Mouse (Mus musculus) liver, embryonic 14.5 days (tissue): ENCODE data around the gene Sycn. TPM values are rescaled to one million over a fixed set of nuclear protein-coding genes. Genes with fewer than 3 reads are reported as not detected.

Experiments used
- ATAC-seq: fragments of 200-750 bp; cut with Nextera tagmentation; 2 replicates; pipeline ENCODE4 v1.8.0; 2017; ENCODE audit warnings: moderate number of reproducible peaks, mild to moderate bottlenecking, moderate library complexity; ENCODE audit not compliant: insufficient read depth
- DNase-seq, 3 experiments: peaks; one replicate each; pipeline ENCODE4 v3.0.0-alpha.2; 2012 to 2013; ENCODE audit warnings: low read depth in 3 of 3, low spot score in 3 of 3
- H3K27ac ChIP-seq: fragments of 300-500 bp; sonication (generic); 2 replicates; pipeline ENCODE4 v1.5.1; 2014; ENCODE audit warnings: moderate library complexity, mild to moderate bottlenecking, control low read depth, inconsistent platforms
- H3K27me3 ChIP-seq: fragments of 300-500 bp; sonication (generic); 2 replicates; pipeline ENCODE4 v1.6.1; 2014; ENCODE audit warnings: mild to moderate bottlenecking, low read length, moderate library complexity; ENCODE audit not compliant: control insufficient read depth, insufficient read depth
- H3K36me3 ChIP-seq: fragments of 300-500 bp; sonication (generic); replicated peaks from 2 replicates; pipeline ENCODE4 v1.6.1; 2014; ENCODE audit warnings: low read depth; ENCODE audit not compliant: control insufficient read depth, insufficient read depth
- H3K4me1 ChIP-seq, 2 experiments: fragments of 200-500 bp in 1 of 2; fragments of 300-500 bp in 1 of 2; sonication (generic) in 1 of 2; replicated peaks; 2 replicates each; pipeline ENCODE4 v1.6.1; 2012 to 2014; ENCODE audit warnings: antibody characterized with exemption in 1 of 2, inconsistent platforms in 1 of 2, low read length in 1 of 2; ENCODE audit not compliant: control insufficient read depth in 2 of 2, insufficient read depth in 2 of 2
- H3K4me2 ChIP-seq: fragments of 300-500 bp; sonication (generic); 2 replicates; pipeline ENCODE4 v1.6.1; 2014; ENCODE audit warnings: low read depth, mild to moderate bottlenecking, control low read depth, moderate library complexity
- H3K4me3 ChIP-seq, 2 experiments: fragments of 200-500 bp in 1 of 2; fragments of 300-500 bp in 1 of 2; sonication (generic) in 1 of 2; 2 replicates each; pipeline ENCODE4 v1.5.1; 2012 to 2014; ENCODE audit warnings: low read depth in 2 of 2, low read length in 2 of 2, mild to moderate bottlenecking in 2 of 2, control low read depth in 1 of 2, inconsistent platforms in 1 of 2, moderate library complexity in 1 of 2; ENCODE audit not compliant: insufficient read depth in 1 of 2
- H3K9ac ChIP-seq: fragments of 300-500 bp; sonication (generic); replicated peaks from 2 replicates; pipeline ENCODE4 v1.6.1; 2014; ENCODE audit warnings: mild to moderate bottlenecking, control low read depth, moderate library complexity
- H3K9me3 ChIP-seq: fragments of 300-500 bp; sonication (generic); 2 replicates; pipeline ENCODE4 v1.6.1; 2016; ENCODE audit warnings: low read length, mixed read lengths; ENCODE audit not compliant: control insufficient read depth
- CTCF ChIP-seq: IDR thresholded peaks from 2 replicates; pipeline ENCODE4 v1.5.1; 2016; ENCODE audit warnings: antibody characterized with exemption, low read depth, control low read depth
- EP300 ChIP-seq: IDR thresholded peaks from 2 replicates; pipeline ENCODE4 v1.6.1; 2016; ENCODE audit warnings: antibody characterized with exemption, low read depth
- WGBS: fragments of 180-500 bp; shearing (Covaris S2); extraction: QIAGEN DNeasy Blood & Tissue Kit; methylation state at CpG from one replicate; pipeline ENCODE4 v1.1.7; 2014; ENCODE audit not compliant: insufficient replicate concordance; 5-methylcytosine and 5-hydroxymethylcytosine counted together
- polyA plus RNA-seq, 2 experiments: library from polyadenylated mRNA; depleted of rRNA in 1 of 2; stranded (reverse) in 1 of 2; unstranded in 1 of 2; fragments of >200 nt; fragmentation: Nextera tagmentation in 1 of 2; extraction: Ambion mirVana in 1 of 2; gene quantifications; 2 replicates each; pipeline versions ENCODE4 v1.2.1 to v1.2.3; 2012 to 2014

Gene Sycn
- polyA plus RNA-seq, 2 experiments = not detected

DNA sequence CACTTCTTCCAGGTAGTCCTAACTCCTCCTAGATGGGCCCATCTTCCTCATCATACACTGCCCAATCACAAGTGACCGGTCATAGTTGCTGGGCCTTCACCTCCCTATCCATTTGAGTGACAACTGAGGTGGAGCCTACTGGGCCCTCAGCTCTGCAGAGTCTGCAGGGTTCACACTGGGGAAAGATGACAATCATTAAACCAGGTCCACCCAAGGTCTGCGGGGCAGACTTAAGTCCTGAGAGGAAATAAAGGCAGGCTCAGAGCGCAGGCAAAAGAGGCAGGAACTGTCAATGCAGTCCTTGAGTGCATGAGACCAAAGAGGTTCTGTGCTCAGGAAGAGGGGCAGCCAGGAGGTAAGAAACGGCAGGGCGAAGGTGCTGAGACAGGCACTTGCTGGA lies 32.0 kb downstream of the Sycn start:
- no peak overlapping the region for H3K4me3 ChIP-seq
- WGBS = 62% methylated on average over 5 of the region's 5 CpGs
- no peaks in the 10 kb centered on the region for H3K27me3 ChIP-seq
- no peak overlapping the region for H3K9ac ChIP-seq
- H3K9me3 ChIP-seq = no peaks in the 10 kb centered on the region
- no peak for TF ChIP-seq EP300
- TF ChIP-seq CTCF = no peak
- peaks cover 4% of the 10 kb centered on the region for H3K36me3 ChIP-seq
- ATAC-seq (no peak), DNase-seq (no peak)
- H3K27ac ChIP-seq = no peak overlapping the region
- peaks cover 45 to 55% of the 10 kb centered on the region in 2 experiments for H3K4me1 ChIP-seq
- H3K4me2 ChIP-seq = no peak overlapping the region

DNA sequence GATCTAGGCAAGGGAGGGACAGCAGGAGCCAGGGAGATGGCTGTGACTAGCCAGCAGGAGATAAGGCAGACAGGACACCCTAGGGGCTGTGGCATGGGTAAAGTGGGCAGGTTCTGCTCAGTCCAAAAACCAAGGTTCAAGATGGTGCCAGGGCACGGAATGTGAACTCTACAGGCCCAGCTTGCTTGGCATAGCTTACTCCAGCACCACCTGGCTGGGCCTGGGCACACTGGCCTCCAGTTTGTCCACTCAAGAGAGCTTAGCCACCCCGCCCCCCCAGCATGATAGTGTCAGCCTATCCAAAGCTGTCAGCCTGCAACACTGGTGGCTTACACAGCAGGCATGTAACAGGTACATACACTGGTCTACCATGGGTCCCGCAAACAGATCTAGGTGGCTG lies 32.6 kb downstream of the Sycn start:
- TF ChIP-seq EP300 (no peak), CTCF (no peak)
- no peak for DNase-seq
- Histone ChIP-seq H3K4me3 (no peak overlapping the region), H3K4me1 (peaks cover 48 to 60% of the 10 kb centered on the region in 2 experiments), H3K9me3 (no peaks in the 10 kb centered on the region), H3K36me3 (no peaks in the 10 kb centered on the region), H3K27me3 (no peaks in the 10 kb centered on the region), H3K27ac (no peak overlapping the region), H3K4me2 (no peak overlapping the region), H3K9ac (no peak overlapping the region)
- 75% methylated on average over 3 of the region's 3 CpGs for WGBS
- ATAC-seq = no peak

DNA sequence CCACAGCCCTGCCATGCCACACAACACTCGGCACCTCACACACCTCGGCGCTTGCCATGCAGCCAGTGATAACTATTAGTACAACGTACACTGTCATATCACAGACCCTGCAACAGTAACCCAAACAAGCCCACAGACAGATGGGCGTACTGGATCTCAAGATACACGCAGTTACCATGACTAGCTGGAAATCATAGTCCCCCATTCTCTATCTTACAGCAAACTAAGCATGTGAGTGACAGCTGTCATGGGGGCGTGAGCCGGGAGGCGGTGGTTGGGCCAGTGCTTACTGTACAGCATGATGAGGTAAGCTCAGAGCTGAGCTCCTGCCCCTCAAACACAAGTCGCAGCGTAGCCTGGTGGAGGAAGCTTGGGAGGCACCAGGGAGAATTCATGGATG lies 34.9 kb downstream of the Sycn start:
- no peak overlapping the region for H3K4me3 ChIP-seq
- H3K27me3 ChIP-seq = no peaks in the 10 kb centered on the region
- no peaks in the 10 kb centered on the region for H3K9me3 ChIP-seq
- H3K27ac ChIP-seq = peak overlapping the region; percentile 16
- peaks cover 70 to 83% of the 10 kb centered on the region in 2 experiments for H3K4me1 ChIP-seq
- TF ChIP-seq CTCF = no peak
- peak; percentile 66 for TF ChIP-seq EP300
- peak in 2 of 3 experiments; percentile 40 to 49 for DNase-seq
- peak; percentile 38 for ATAC-seq
- H3K9ac ChIP-seq = no peak overlapping the region; the same call in 1 of the 2 replicates
- no peaks in the 10 kb centered on the region for H3K36me3 ChIP-seq
- H3K4me2 ChIP-seq = peak overlapping the region; percentile 58
- WGBS = 30% methylated on average over 11 of the region's 11 CpGs

DNA sequence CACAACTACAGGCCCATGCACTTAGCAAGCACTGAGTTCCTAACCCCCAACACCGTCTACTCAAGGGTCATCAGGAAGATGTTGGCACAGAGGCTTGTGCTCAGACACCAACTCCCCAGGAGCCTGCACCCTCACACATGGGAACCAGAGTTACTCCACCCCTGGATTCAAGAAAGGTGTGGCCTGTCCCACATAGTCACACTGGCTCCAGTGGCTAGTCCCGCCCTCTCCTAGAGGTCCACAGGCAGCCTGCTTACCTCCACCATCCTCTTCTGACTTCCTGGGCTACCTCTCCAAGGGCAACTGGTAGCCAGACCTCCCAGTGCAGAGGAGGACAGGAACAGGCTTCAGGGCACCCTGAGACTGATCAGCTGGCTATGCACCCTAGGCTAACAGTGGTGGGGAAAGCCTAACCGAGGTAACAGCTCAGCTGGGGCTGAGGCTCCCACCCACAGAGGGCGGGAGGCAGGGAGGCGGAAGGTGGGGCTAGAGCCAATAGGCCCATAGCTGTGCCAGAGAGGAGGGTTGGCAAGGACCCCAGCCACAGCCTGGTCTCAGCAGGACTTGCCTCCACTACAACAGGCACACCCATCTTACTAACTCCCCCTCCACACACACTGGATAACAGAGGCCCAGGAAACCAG lies 35.7 kb downstream of the Sycn start:
- ATAC-seq = peak; percentile 75
- peak overlapping the region; percentile 36 for H3K9ac ChIP-seq
- peak overlapping the region; percentile 61 for H3K27ac ChIP-seq
- DNase-seq = peak in 1 of 3 experiments; percentile 71
- peak overlapping the region in 1 of 2 experiments; percentile 17; a peak in 1 of 4 replicates for H3K4me3 ChIP-seq
- WGBS = 36% methylated on average over 5 of the region's 5 CpGs
- no peak for TF ChIP-seq EP300
- TF ChIP-seq CTCF = no peak
- no peaks in the 10 kb centered on the region for H3K9me3 ChIP-seq
- no peaks in the 10 kb centered on the region for H3K27me3 ChIP-seq
- H3K36me3 ChIP-seq = no peaks in the 10 kb centered on the region; the same call in 1 of the 2 replicates
- H3K4me1 ChIP-seq = peaks cover 78 to 87% of the 10 kb centered on the region in 2 experiments
- H3K4me2 ChIP-seq = peak overlapping the region; percentile 58

DNA sequence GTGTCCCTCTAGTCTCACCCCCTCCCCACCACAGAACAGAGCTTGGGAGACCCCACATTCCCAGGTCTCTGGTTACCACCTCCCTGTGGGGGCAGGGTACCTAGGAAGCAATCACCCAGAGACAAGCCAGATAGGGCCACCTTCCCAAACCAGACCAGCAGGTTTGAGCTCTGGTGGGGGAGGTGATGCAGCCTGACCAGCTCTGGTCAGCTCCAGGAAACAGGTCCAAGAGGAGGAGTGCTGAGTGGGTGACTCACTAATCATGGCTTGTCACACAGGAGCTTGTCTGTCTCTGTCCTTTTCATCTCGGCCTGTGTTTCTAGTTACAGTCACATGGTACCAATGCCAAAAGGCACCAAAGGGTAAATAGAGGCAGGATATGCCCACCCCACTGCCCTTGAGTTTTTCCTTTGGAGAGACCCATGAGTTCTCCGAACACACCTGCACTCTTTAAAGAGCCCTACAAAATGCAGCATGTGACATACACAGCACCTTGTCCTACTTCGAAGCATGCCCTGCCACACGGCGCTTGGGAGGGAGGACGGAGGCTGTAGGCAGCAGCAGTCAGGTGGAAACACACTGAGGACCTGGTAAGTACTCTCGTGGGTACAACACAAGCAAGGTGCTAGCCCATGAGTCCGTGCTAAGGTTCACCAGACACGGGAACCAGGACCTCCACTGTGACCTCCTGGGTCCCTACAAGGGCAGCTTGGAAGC lies 37.3 kb downstream of the Sycn start:
- ATAC-seq (no peak), DNase-seq (no peak)
- TF ChIP-seq CTCF (no peak), EP300 (no peak)
- Histone ChIP-seq H3K4me1 (peaks cover 91 to 98% of the 10 kb centered on the region in 2 experiments), H3K4me2 (no peak overlapping the region), H3K9ac (no peak overlapping the region; the same call in 1 of the 2 replicates), H3K27me3 (no peaks in the 10 kb centered on the region), H3K4me3 (no peak overlapping the region), H3K9me3 (no peaks in the 10 kb centered on the region), H3K27ac (no peak overlapping the region; the same call in 1 of the 2 replicates), H3K36me3 (no peaks in the 10 kb centered on the region; the same call in 1 of the 2 replicates)
- 75% methylated on average over 9 of the region's 9 CpGs for WGBS
